Mouse (Mus musculus) embryonic facial prominence, embryonic 14.5 days (tissue): ENCODE data around the gene Ppp1r14b. TPM values are rescaled to one million over a fixed set of nuclear protein-coding genes. Genes with fewer than 3 reads are reported as not detected.

Experiments used
- ATAC-seq: fragments of 200-750 bp; cut with Nextera tagmentation; 2 replicates; pipeline ENCODE4 v1.8.0; 2017; ENCODE audit warnings: low read depth, moderate number of reproducible peaks, moderate TSS enrichment
- DNase-seq: peaks from one replicate; pipeline ENCODE4 v3.0.0-alpha.2; 2015; ENCODE audit warnings: low spot score
- H3K27ac ChIP-seq: fragments of 300-500 bp; sonication (generic); replicated peaks from 2 replicates; pipeline ENCODE4 v1.5.1; 2014; ENCODE audit warnings: low read depth, mild to moderate bottlenecking, low read length, moderate library complexity
- H3K27me3 ChIP-seq: fragments of 300-500 bp; sonication (generic); replicated peaks from 2 replicates; pipeline ENCODE4 v1.6.1; 2014; ENCODE audit warnings: low read length; ENCODE audit not compliant: control insufficient read depth, insufficient read depth
- H3K36me3 ChIP-seq: fragments of 300-500 bp; sonication (generic); 2 replicates; pipeline ENCODE4 v1.6.1; 2014; ENCODE audit warnings: low read length, mixed read lengths; ENCODE audit not compliant: control insufficient read depth, insufficient read depth
- H3K4me1 ChIP-seq: fragments of 300-500 bp; sonication (generic); 2 replicates; pipeline ENCODE4 v1.6.1; 2014; ENCODE audit warnings: antibody characterized with exemption, low read length; ENCODE audit not compliant: control insufficient read depth, insufficient read depth
- H3K4me2 ChIP-seq: fragments of 300-500 bp; sonication (generic); 2 replicates; pipeline ENCODE4 v1.6.1; 2014; ENCODE audit warnings: low read depth, mild to moderate bottlenecking, low read length, moderate library complexity, mixed read lengths
- H3K4me3 ChIP-seq: fragments of 300-500 bp; sonication (generic); 2 replicates; pipeline ENCODE4 v1.5.1; 2014; ENCODE audit warnings: low read depth, mild to moderate bottlenecking, low read length
- H3K9ac ChIP-seq: fragments of 300-500 bp; sonication (generic); 2 replicates; pipeline ENCODE4 v1.6.1; 2014; ENCODE audit warnings: low read depth, mild to moderate bottlenecking, low read length, moderate library complexity, mixed read lengths
- H3K9me3 ChIP-seq: fragments of 300-500 bp; sonication (generic); 2 replicates; pipeline ENCODE4 v1.6.1; 2016; ENCODE audit warnings: low read length; ENCODE audit not compliant: control insufficient read depth
- WGBS: fragments of 180-500 bp; shearing (Covaris S2); extraction: QIAGEN DNeasy Blood & Tissue Kit; methylation state at CpG from one replicate; pipeline ENCODE4 v1.1.7; 2014; 5-methylcytosine and 5-hydroxymethylcytosine counted together
- polyA plus RNA-seq: library from polyadenylated mRNA; unstranded; fragments of >200 nt; fragmentation: Nextera tagmentation; extraction: Ambion mirVana; gene quantifications from 2 replicates; pipeline ENCODE4 v1.2.1, GENCODE M21; 2014

The Ppp1r14b gene
- polyA plus RNA-seq, 1 experiment from 2014 or later, result 302 TPM

DNA sequence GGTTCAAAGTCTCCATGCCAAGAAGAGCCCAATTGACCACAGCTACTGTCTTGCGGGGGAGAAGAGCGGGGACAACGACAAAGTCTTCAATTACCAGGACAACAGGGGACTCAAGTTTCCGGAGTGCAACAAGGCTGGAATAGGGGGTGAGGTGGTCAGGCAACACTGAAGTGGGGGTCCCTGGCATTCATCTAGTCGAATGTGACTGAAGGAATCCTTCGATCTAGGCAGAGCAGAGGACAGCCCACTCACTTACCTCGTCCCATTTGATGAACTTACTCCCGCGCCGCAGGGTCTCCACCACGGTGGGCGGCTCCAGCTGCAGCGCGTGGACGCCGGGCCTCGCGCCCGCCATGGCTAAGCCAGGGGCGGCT, 5.5 kb upstream of the Ppp1r14b start:
- DNase-seq, result no peak
- Histone ChIP-seq H3K4me3 (peak overlapping the region; percentile 63), H3K27ac (no peak overlapping the region), H3K4me1 (peaks cover 25% of the 10 kb centered on the region), H3K36me3 (peaks cover 23% of the 10 kb centered on the region), H3K9me3 (no peaks in the 10 kb centered on the region), H3K4me2 (peak overlapping the region; percentile 55), H3K9ac (peak overlapping the region; percentile 73), H3K27me3 (no peaks in the 10 kb centered on the region)
- 3% methylated on average over 10 of the region's 20 CpGs for WGBS
- ATAC-seq, result peak; percentile 39

DNA sequence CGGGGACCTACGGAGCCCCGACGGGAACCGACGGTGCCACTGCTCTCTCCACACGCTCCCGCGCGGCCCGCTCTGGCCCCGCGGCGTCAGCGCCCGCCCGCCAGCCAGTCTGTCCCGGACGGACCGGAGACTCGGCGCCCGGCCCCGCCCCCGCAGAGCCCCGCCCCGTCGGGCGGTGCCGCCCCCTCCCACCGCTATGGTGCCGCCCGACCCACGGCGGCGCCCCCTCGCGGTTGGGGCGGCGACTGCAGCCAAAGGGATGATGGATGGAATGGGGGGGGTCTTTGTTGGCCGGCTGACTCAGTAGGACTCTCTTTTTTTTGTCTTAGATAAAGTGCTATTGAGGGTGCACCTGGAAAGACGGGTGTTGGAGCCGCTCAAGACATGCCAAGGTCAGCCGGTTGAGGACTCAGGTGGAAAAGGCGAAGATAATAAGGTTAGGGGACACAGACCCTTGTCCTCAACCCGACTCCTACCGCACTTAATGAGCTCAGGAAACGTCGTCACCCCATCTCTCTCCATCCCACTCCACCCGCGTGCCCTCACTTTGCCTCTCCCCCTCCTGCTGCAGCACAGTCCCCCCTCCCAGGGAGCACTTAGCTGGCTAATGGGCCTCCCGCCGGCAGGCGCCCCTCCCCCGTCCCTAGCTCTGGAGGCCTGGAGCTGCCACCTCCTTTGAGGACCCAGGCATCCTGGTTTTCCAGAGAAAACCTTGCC, 4.9 kb upstream of the Ppp1r14b start:
- H3K27me3 ChIP-seq, result no peaks in the 10 kb centered on the region
- no peak overlapping the region for H3K27ac ChIP-seq
- H3K4me1 ChIP-seq, result peaks cover 25% of the 10 kb centered on the region
- H3K4me3 ChIP-seq, result peak overlapping the region; percentile 63
- peak overlapping the region; percentile 55 for H3K4me2 ChIP-seq
- H3K9ac ChIP-seq, result peak overlapping the region; percentile 73
- WGBS, result under 1% methylated on average over 42 of the region's 55 CpGs
- DNase-seq, result peak; percentile 65
- H3K36me3 ChIP-seq, result peaks cover 17% of the 10 kb centered on the region
- H3K9me3 ChIP-seq, result no peaks in the 10 kb centered on the region
- ATAC-seq, result peak; percentile 54

DNA sequence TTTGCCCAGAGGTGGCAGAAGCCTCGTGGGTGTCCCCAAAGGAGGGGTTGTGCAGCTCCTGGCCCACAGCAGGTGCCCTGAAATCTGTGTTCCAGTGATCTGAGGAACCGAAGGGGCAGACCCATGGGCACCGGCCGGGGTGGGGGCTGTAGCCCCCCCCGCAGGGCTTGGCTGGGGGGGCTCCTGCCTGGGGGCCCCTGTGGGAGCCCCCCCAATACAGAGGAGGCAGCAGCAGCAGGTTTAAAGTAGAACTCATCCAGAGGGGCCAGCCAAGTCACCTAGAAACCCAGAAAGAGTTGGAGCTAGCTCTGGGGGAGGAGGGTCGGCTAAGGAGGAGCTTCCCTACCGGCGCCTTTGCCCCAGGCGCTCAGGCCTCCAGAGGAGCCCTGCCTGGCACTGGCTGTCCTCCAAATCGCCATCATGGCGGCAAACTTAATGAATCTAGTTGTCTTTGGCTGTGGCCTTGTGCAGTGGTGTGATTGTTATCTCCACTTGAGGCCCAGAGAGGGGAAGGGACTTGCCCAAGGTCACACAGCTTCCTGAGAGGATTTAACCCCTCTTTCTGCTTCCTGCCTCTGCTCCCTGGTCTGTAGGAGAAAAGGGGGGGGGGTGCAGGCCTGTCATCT, 4.2 kb upstream of the Ppp1r14b start:
- Histone ChIP-seq H3K27me3 (no peaks in the 10 kb centered on the region), H3K4me3 (no peak overlapping the region), H3K4me1 (peaks cover 25% of the 10 kb centered on the region), H3K9ac (peak overlapping the region; percentile 73), H3K4me2 (peak overlapping the region; percentile 55), H3K36me3 (peaks cover 10% of the 10 kb centered on the region), H3K9me3 (no peaks in the 10 kb centered on the region), H3K27ac (no peak overlapping the region)
- ATAC-seq, result no peak
- no peak for DNase-seq
- 31% methylated on average over 8 of the region's 11 CpGs for WGBS

DNA sequence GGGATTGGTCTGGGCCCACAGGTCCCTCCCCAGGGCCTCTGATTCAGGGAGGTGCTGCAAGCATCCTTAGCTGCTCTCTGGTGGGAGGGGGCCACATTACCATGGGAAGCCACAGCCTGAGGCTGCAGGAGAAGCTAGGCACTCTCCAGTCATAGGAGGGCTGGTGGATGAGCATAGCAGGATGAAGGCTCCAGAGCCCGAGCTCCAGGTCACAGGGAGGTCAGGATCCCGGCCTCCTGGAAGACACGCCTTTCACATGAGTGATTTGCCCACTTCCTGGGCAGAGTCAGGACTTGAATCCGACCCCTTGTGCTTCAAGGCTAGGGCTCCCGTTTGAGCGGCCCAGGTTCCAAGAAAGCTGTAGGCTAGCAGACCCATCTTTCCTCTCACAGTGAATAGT, 3.1 kb upstream of the Ppp1r14b start:
- Histone ChIP-seq H3K4me3 (no peak overlapping the region), H3K27ac (0 out of 2 replicates have a peak overlapping the region, but pooled peaks have one; percentile 1), H3K4me2 (no peak overlapping the region), H3K9me3 (no peaks in the 10 kb centered on the region), H3K4me1 (peaks cover 28% of the 10 kb centered on the region), H3K36me3 (no peaks in the 10 kb centered on the region), H3K27me3 (no peaks in the 10 kb centered on the region), H3K9ac (0 out of 2 replicates have a peak overlapping the region, but pooled peaks have one; percentile 14)
- ATAC-seq (no peak), DNase-seq (no peak)
- WGBS, result 33% methylated on average over 6 of the region's 6 CpGs

DNA sequence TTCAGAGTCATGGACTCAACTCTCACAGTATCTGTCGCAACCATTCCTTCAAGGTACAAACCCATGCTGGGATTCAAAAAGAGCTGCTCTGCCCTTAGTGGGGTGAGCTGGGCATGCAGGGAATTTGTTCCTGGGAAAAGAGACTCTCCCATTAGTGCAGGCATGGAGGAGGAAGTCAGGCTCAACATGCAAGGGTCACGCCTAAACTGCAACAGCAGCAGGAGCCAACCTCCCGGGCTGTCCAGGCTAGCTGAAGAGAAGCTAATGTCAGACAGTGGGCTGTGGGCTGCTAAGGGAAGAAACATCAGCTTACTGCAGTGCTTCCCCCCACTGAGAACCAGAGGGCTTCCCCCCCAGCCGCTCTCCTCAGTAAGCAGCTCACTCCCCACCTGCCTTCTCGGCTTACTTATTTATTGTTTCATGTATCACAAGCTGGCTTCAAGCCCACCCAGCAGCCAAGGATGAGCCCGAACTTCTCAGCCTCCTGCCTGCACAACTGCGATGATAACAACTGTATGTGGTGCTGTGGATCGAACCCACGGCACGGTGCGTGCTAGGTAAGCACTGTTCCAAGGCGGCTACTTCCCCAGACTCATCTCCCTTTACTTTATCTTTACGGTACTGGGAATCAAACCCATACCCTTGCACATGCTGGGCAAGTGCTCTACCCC, 2.4 kb upstream of the Ppp1r14b start:
- no peak overlapping the region for H3K4me3 ChIP-seq
- H3K9ac ChIP-seq, result no peak overlapping the region
- H3K27ac ChIP-seq, result no peak overlapping the region
- H3K4me2 ChIP-seq, result no peak overlapping the region
- peaks cover 3% of the 10 kb centered on the region for H3K36me3 ChIP-seq
- no peak for ATAC-seq
- peaks cover 30% of the 10 kb centered on the region for H3K4me1 ChIP-seq
- no peaks in the 10 kb centered on the region for H3K9me3 ChIP-seq
- DNase-seq, result no peak
- H3K27me3 ChIP-seq, result no peaks in the 10 kb centered on the region
- 74% methylated on average over 13 of the region's 13 CpGs for WGBS

DNA sequence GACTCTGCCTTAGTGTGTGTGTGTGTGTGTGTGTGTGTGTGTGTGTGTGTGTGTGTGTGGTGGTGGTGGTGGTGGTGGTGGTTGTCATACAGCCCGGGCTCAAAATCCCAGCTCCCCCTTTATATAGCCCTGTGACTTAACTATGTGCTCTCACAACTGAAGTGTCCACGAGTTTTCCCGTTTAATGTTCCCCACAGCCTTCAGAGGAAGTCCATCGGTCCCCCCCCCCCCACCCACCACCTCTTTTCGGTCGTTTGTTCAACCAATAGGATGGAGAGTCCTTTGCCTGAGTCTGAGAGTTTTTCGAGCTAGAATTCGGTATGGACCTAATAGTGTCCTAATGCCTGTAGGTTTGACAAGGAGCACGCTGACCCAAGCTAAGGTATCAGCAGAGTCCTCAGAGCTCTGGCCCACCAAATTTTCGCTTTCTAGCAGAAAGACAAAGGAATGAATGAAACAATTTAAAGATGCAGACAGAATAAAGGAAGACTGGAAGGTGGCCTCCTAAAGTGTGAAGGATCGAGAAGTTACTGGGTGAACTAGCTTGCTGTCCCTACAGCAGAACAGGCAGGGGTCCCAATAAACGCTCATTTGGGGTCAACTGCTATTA, 1.1 kb upstream of the Ppp1r14b start:
- no peaks in the 10 kb centered on the region for H3K27me3 ChIP-seq
- ATAC-seq (no peak), DNase-seq (no peak)
- peaks cover 28% of the 10 kb centered on the region for H3K4me1 ChIP-seq
- H3K9ac ChIP-seq, result peak overlapping the region; percentile 48
- peak overlapping the region; percentile 92 for H3K4me2 ChIP-seq
- peak overlapping the region; percentile 88; the same call in 1 of the 2 replicates for H3K27ac ChIP-seq
- H3K9me3 ChIP-seq, result no peaks in the 10 kb centered on the region
- 25% methylated on average over 11 of the region's 12 CpGs for WGBS
- H3K36me3 ChIP-seq, result peaks cover 16% of the 10 kb centered on the region
- peak overlapping the region; percentile 77 for H3K4me3 ChIP-seq

DNA sequence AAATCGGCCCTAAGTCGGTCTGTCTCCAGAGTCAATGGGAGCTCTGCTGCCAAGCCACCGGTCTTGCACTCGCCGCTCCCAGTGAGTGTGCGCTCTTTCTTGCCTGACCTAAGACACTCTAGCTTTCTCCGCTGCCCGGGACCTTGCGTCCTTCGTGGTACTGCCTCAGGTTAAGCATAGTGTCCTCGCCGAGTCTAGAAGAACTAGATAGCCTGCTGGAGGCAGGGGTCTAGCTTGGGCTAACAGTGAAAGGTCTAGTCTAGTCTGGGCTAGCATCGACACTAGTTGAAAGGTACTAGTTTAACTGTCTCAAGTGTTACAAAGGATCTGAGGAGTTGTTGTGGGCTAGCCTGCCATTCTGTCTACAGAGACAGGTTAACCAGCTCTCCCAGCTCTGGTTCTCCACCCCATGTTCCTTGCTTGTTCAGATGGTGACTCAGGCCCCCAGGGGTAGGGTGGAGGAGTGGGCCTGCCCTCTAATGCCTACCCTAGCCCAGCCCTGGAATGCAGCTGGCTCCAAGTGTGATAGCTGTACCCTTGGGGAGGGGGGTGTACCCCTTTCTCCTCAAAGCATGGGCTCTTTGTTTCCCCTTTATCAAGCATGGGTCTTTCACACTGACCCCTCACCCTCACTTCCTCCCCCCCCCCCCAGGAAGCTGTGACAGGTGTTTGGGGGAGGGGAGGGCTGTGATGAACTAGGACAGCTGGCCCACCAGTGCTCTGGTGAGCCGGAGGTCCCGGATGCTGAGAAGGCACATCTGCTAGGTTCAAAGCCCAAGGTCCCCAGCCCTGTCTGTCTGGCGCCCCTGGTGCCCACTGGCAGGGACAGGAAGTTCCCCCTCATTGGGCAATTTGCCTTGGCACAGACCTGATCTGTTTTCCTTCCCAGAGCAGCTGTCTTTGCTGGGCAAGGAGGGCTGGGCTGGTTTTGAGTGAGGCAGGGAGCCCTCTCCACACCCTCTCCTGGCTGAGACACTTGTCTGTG, 1.1 kb downstream of the Ppp1r14b start, which contains the start of gene Plcb3:
Plcb3 (minus strand) TSS at position 934 of the 985 bp plus-strand sequence.
- Histone ChIP-seq H3K9me3 (no peaks in the 10 kb centered on the region), H3K27me3 (no peaks in the 10 kb centered on the region), H3K4me1 (peaks cover 24% of the 10 kb centered on the region), H3K4me2 (peak within 1 kb of the TSS; percentile 92), H3K9ac (peak within 1 kb of the TSS; percentile 76), H3K36me3 (peaks cover 19% of the 10 kb centered on the region), H3K27ac (peak within 1 kb of the TSS; percentile 88), H3K4me3 (peak within 1 kb of the TSS; percentile 77)
- WGBS, result 2% methylated on average over 16 of the region's 16 CpGs
- peak; percentile 3; the same call in 1 of the 2 replicates for ATAC-seq
- DNase-seq, result peak; percentile 92
